Mouse (Mus musculus) erythroblast, embryonic 14.5 days (primary cell): Measurements from ENCODE around the gene Tspan32. TPM values are rescaled to one million over a fixed set of nuclear protein-coding genes. Genes with fewer than 3 reads are reported as not detected.

ENCODE experiments used
- H3K27me3 ChIP-seq: 2 replicates; pipeline ENCODE4 v1.6.1; 2012; ENCODE audit warnings: inconsistent platforms; ENCODE audit not compliant: control insufficient read depth
- H3K36me3 ChIP-seq: 2 replicates; pipeline ENCODE4 v1.6.1; 2012; ENCODE audit warnings: mild to moderate bottlenecking, inconsistent platforms; ENCODE audit not compliant: control insufficient read depth
- H3K4me1 ChIP-seq: 2 replicates; pipeline ENCODE4 v1.6.1; 2012; ENCODE audit warnings: inconsistent platforms; ENCODE audit not compliant: control insufficient read depth
- H3K4me3 ChIP-seq: replicated peaks from 2 replicates; pipeline ENCODE3; 2012; ENCODE audit warnings: moderate library complexity, mild to moderate bottlenecking, inconsistent platforms
- H3K9me3 ChIP-seq: 2 replicates; pipeline ENCODE4 v1.6.1; 2012; ENCODE audit warnings: low read length, inconsistent platforms, mixed read lengths; ENCODE audit not compliant: control insufficient read depth
- GATA1 ChIP-seq: IDR thresholded peaks from 2 replicates; pipeline ENCODE4 v1.6.1; 2012; ENCODE audit warnings: low read length, inconsistent platforms, mixed read lengths
- TAL1 ChIP-seq: IDR thresholded peaks from 3 replicates; pipeline ENCODE4 v1.6.1; 2012; ENCODE audit warnings: low read length, inconsistent platforms, mixed read lengths
- polyA plus RNA-seq: library from polyadenylated mRNA; stranded (reverse); fragments of >175 nt; gene quantifications from 2 replicates; pipeline ENCODE4 v1.2.3, GENCODE M21; 2012

The Tspan32 gene
- polyA plus RNA-seq, 1 experiment: 17.8 TPM

- TF ChIP-seq GATA1: no peak
- no peak for TF ChIP-seq TAL1
- H3K4me1 ChIP-seq: peaks cover 32% of the 10 kb centered on the region
- H3K36me3 ChIP-seq: no peaks in the 10 kb centered on the region
- no peaks in the 10 kb centered on the region for H3K27me3 ChIP-seq
- H3K9me3 ChIP-seq: peaks cover 4% of the 10 kb centered on the region
- H3K4me3 ChIP-seq: no peak overlapping the region
Measured at GRCm38 (mm10) chr7:143049331-143049730, 44.5 kb downstream of the Tspan32 start.

GRCm38 (mm10) chr7:143049841-143050816 lies 45.3 kb downstream of the Tspan32 start:
- no peaks in the 10 kb centered on the region for H3K27me3 ChIP-seq
- no peak overlapping the region for H3K4me3 ChIP-seq
- no peaks in the 10 kb centered on the region for H3K9me3 ChIP-seq
- peaks cover 40% of the 10 kb centered on the region for H3K4me1 ChIP-seq
- TF ChIP-seq TAL1 (no peak), GATA1 (no peak)
- no peaks in the 10 kb centered on the region; the same call in 1 of the 2 replicates for H3K36me3 ChIP-seq

- peaks cover 52% of the 10 kb centered on the region for H3K4me1 ChIP-seq
Measured at GRCm38 (mm10) chr7:143051316-143051715, 46.5 kb downstream of the Tspan32 start.

GRCm38 (mm10) chr7:143052626-143053007 lies 47.8 kb downstream of the Tspan32 start, which contains the start of gene Cd81:
Gene Cd81 (plus strand): TSS chr7:143052739.
- peaks cover 6% of the 10 kb centered on the region for H3K36me3 ChIP-seq
- TF ChIP-seq GATA1 (no peak), TAL1 (no peak)
- no peaks in the 10 kb centered on the region for H3K27me3 ChIP-seq
- peak within 1 kb of the TSS; percentile 67 for H3K4me3 ChIP-seq
- peaks cover 65% of the 10 kb centered on the region for H3K4me1 ChIP-seq
- no peaks in the 10 kb centered on the region for H3K9me3 ChIP-seq

More at GRCm38 (mm10) chr7:143051316-143051715, 46.5 kb downstream of the Tspan32 start:
- Histone ChIP-seq H3K4me3 (no peak overlapping the region), H3K9me3 (no peaks in the 10 kb centered on the region), H3K27me3 (no peaks in the 10 kb centered on the region), H3K36me3 (peaks cover 4% of the 10 kb centered on the region)
- TF ChIP-seq TAL1: no peak
- no peak for TF ChIP-seq GATA1

GRCm38 (mm10) chr7:143053008-143053899 lies 48.4 kb downstream of the Tspan32 start:
- H3K9me3 ChIP-seq: no peaks in the 10 kb centered on the region
- H3K36me3 ChIP-seq: peaks cover 6% of the 10 kb centered on the region
- no peak for TF ChIP-seq GATA1
- TF ChIP-seq TAL1: no peak
- peak overlapping the region; percentile 67 for H3K4me3 ChIP-seq
- peaks cover 72% of the 10 kb centered on the region for H3K4me1 ChIP-seq
- H3K27me3 ChIP-seq: no peaks in the 10 kb centered on the region

- Histone ChIP-seq H3K27me3 (no peaks in the 10 kb centered on the region), H3K9me3 (no peaks in the 10 kb centered on the region), H3K36me3 (peaks cover 6% of the 10 kb centered on the region), H3K4me3 (peak overlapping the region; percentile 67), H3K4me1 (peaks cover 80% of the 10 kb centered on the region)
- TF ChIP-seq GATA1: no peak
- no peak for TF ChIP-seq TAL1
Measured at GRCm38 (mm10) chr7:143053961-143054611, 49.2 kb downstream of the Tspan32 start.

GRCm38 (mm10) chr7:143054612-143054965 lies 49.7 kb downstream of the Tspan32 start:
- TF ChIP-seq GATA1: no peak
- TF ChIP-seq TAL1: no peak
- Histone ChIP-seq H3K36me3 (peaks cover 8% of the 10 kb centered on the region), H3K4me1 (peaks cover 85% of the 10 kb centered on the region), H3K27me3 (no peaks in the 10 kb centered on the region), H3K9me3 (no peaks in the 10 kb centered on the region), H3K4me3 (peak overlapping the region; percentile 67)

GRCm38 (mm10) chr7:143055001-143055400 lies 50.2 kb downstream of the Tspan32 start:
- TF ChIP-seq GATA1 (no peak), TAL1 (no peak)
- peak overlapping the region; percentile 67 for H3K4me3 ChIP-seq
- H3K27me3 ChIP-seq: no peaks in the 10 kb centered on the region
- peaks cover 8% of the 10 kb centered on the region for H3K36me3 ChIP-seq
- H3K9me3 ChIP-seq: no peaks in the 10 kb centered on the region
- peaks cover 86% of the 10 kb centered on the region for H3K4me1 ChIP-seq
